Mouse (Mus musculus) 3T3-L1 (cell line): ENCODE measurements around the gene Ccl11.
A peak's percentile ranks its signal among the peaks of the same experiment; 100 is the strongest.

Source experiments
- DNase-seq: peaks from one replicate; pipeline ENCODE4 v3.0.0-alpha.2; 2015; ENCODE audit warnings: low read depth, low spot score

The Ccl11 gene

DNA sequence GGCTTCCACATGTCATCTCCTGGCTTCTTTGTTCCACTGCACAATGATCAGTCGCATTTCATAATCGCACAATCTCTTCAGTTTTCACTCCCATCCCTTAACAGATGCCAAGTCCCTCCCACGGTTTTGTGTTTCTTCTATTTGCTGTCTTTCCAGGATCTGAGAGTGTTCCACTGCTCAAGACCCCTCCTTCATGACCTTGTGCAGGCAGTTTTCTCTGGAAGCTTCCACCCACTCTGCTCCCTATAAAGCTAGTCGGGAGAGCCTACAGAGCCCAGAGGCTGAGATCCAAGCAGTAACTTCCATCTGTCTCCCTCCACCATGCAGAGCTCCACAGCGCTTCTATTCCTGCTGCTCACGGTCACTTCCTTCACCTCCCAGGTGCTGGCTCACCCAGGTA lies at the start of gene Ccl11:
TSS of gene Ccl11 (plus strand) at position 178 of the 400 bp plus-strand sequence.
- no peak for DNase-seq

GRCm38 (mm10) chr11:82010115-82010514 lies 47.5 kb upstream of the Ccl11 start:
- DNase-seq = no peak

- DNase-seq = peak; percentile 97
These were observed 46.0 kb upstream of the Ccl11 start for GRCm38 (mm10) chr11:82011411-82012193.

- DNase-seq = peak; percentile 81
These were observed 43.9 kb upstream of the Ccl11 start for GRCm38 (mm10) chr11:82013756-82014155.

- peak; percentile 82 for DNase-seq
These were observed 42.6 kb upstream of the Ccl11 start for GRCm38 (mm10) chr11:82015066-82015465.

- no peak for DNase-seq
These were observed 41.3 kb upstream of the Ccl11 start for GRCm38 (mm10) chr11:82016181-82016780.

DNA sequence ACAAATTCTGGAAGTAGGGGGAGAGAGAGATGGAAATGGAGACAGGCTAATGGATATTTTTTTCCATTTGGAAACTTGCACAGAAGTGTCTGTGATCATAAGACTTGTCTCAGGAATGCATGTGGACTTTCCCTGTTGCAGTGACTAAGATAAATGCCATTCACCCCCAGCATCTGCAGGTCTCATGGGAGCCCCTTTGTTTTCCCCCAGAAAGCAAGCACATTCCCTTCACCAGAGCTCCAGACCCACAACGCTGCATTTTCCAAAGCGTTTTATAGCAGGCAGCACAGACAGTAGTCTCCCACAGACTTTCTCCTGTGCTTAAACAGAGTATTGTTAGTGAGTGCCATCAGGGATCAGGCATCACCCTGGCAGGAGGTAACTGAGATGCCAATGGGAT lies 38.2 kb upstream of the Ccl11 start:
- peak; percentile 80 for DNase-seq

- DNase-seq = no peak
These were observed 37.8 kb upstream of the Ccl11 start for GRCm38 (mm10) chr11:82019793-82020192.

GRCm38 (mm10) chr11:82021406-82021805 lies 36.2 kb upstream of the Ccl11 start:
- DNase-seq = no peak

GRCm38 (mm10) chr11:82022504-82023056 lies 35.0 kb upstream of the Ccl11 start:
- no peak for DNase-seq

DNA sequence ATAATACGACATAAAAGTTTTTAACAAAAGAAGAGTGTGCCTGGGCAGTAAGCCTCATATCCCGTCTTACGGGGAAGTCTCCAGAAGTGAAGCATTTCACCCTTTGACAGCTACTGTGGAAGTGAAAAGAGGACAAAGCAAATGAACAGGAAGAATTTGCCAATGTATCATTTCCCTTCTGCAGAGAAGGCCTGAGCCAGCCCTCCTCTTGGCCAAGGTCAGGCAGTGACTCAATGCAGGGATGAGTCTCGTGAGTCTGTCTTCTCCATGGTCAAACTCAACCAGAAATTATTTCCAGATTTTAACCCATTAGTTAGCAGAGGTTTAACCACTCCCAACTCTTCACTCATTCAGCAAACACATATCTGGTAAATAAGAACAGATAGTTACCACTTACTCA lies 33.9 kb upstream of the Ccl11 start:
- peak; percentile 55 for DNase-seq

DNA sequence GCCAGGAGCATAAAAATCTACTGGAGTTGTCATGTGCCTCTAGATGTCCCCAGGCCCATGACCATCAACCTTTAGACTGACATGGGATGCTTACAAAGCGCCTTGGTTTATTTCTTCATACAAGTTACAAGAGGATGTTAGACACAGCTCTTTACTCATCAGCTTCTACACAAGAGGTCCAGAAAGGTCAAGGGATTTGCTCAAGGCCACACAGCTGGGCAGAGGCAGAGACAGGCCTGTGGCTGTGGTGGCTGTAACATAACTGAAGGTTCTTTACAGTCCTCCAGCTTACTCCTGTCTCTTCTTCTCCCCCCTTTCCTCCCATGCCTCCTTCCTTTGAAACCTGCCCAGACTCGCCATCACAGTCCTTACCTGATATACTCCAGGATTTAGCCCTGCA lies 27.5 kb upstream of the Ccl11 start:
- no peak for DNase-seq

- DNase-seq = peak; percentile 61
These were observed 25.5 kb upstream of the Ccl11 start for GRCm38 (mm10) chr11:82032136-82032535.

- peak; percentile 99 for DNase-seq
These were observed 24.8 kb upstream of the Ccl11 start for GRCm38 (mm10) chr11:82032678-82033344.

GRCm38 (mm10) chr11:82034446-82034845 lies 23.2 kb upstream of the Ccl11 start:
- peak; percentile 76 for DNase-seq

- DNase-seq = peak; percentile 98
These were observed 22.3 kb upstream of the Ccl11 start, which contains the start of gene Ccl2 for GRCm38 (mm10) chr11:82035356-82035755. Gene Ccl2 (plus strand): TSS chr11:82035571.

GRCm38 (mm10) chr11:82035857-82036256 lies 21.8 kb upstream of the Ccl11 start:
- no peak for DNase-seq

DNA sequence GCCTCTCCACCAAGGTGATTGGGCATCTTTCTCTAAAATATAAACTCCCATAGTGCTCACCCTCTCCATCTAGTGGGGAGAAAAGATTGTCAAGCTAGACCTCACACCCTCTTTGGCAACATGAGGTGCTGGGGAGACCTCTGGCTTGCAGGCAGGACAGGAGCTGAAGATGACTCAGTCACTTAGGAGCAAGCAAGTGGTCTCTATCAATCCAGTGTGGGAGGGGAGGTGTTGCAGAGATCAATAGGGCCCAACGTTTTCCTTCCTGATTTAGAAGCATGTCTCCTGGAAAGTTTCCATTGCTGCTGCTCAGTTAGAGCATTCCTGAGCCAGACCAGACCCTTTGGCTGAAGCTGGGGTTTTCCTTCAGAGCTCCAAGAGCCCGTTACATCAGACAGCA lies 19.1 kb upstream of the Ccl11 start, which contains the start of gene Gm17268:
TSS of gene Gm17268 (minus strand) at position 28 of the 400 bp plus-strand sequence.
- DNase-seq = peak; percentile 82

GRCm38 (mm10) chr11:82039132-82039660 lies 18.4 kb upstream of the Ccl11 start:
- DNase-seq = peak; percentile 71

DNA sequence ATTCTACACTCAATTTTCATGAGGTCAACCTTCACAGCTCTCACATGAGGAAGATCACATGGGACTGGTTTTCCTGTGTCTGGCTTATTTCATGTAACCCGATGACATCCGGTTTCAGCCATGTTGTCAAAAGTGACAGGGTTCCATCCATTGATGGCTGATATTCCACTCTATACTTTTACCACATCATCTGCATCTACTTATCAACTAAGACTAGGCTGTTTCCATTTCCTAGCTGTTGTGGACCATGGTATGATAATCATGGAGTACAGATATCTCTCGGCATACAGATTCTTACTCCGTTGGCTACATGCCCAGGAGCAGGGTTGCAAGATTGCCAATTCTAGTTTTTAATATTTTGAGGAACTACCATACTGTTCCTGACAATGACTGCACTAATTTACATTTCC lies 15.9 kb upstream of the Ccl11 start:
- DNase-seq = no peak

GRCm38 (mm10) chr11:82045471-82045870 lies 12.2 kb upstream of the Ccl11 start, which contains the start of gene Ccl7:
Gene Ccl7 (plus strand): TSS chr11:82045712.
- peak; percentile 95 for DNase-seq
